Mouse (Mus musculus) left cerebral cortex, postnatal 14 days (tissue): Measurements from ENCODE around the gene Prex1. TPM values are rescaled to one million over a fixed set of nuclear protein-coding genes. Genes with fewer than 3 reads are reported as not detected.

Experiments used
- total RNA-seq, 2 experiments: library from RNA; stranded (reverse); gene quantifications; 2 replicates each; pipeline ENCODE4 v1.2.3; 2021

Gene Prex1
- total RNA-seq, 2 experiments from 2014 or later = 119 to 132 TPM

Other genes starting within 250 kb of the Prex1 start
- 1 to 10 TPM; 5.7 to 9.3 TPM for gene Trp53rkb, start 78.7 kb upstream of the Prex1 start, total RNA-seq
- gene Arfgef2, start 91.8 kb upstream of the Prex1 start, total RNA-seq = 10 to 100 TPM; 45.7 to 49.8 TPM
- 10 to 100 TPM; 61.6 to 63.4 TPM for gene Cse1l, start 192.2 kb upstream of the Prex1 start, total RNA-seq